Mouse (Mus musculus) kidney, postnatal 4 days (tissue): ENCODE data around the gene Rgmb.

ENCODE experiments used
- DNase-seq, 2 experiments: peaks; one replicate each; pipeline ENCODE4 v3.0.0; 2021; ENCODE audit warnings: mixed read lengths in 2 of 2

Gene Rgmb

GRCm38 (mm10) chr17:15774565-15775215 lies 56.1 kb downstream of the Rgmb start:
- DNase-seq = no peak

GRCm38 (mm10) chr17:15773956-15774355 lies 56.9 kb downstream of the Rgmb start:
- no peak for DNase-seq

- no peak for DNase-seq
These were observed 61.6 kb downstream of the Rgmb start for GRCm38 (mm10) chr17:15769081-15769724.

- DNase-seq = no peak
These were observed 69.6 kb downstream of the Rgmb start for GRCm38 (mm10) chr17:15761191-15761590.
